Mouse (Mus musculus) kidney, adult 9 months (tissue): ENCODE results near the gene Tshz2.
"Not testable (repeated sequence)": the region's sequence is repeated elsewhere in the genome, so short reads cannot be mapped to it uniquely, and the experiment has no call there.

Experiments
- DNase-seq: peaks from one replicate; pipeline ENCODE4 v3.0.0; 2022

Tshz2 gene

GRCm38 (mm10) chr2:169761726-169762125, 128.9 kb downstream of the Tshz2 start:
- DNase-seq = no peak

DNA sequence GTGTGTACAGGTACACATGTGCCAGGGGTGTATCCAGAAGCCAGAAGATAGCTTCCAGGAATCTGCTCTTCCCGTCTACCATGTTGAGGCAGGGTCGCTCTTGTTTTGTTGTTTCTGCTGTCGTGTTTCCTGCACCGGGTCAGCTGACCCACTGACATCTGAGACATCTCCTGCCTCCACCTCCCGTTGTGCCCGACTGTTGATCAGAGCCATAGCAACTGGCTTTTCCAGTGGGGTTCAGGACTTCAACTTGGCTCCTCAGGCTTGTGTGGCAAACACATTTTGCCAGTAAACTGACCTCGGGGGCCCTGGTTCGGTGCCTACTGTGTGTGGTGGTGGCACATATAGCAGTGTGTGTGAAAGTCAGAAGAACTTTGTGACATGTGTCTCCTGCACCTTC, 129.5 kb downstream of the Tshz2 start:
- no peak for DNase-seq

DNA sequence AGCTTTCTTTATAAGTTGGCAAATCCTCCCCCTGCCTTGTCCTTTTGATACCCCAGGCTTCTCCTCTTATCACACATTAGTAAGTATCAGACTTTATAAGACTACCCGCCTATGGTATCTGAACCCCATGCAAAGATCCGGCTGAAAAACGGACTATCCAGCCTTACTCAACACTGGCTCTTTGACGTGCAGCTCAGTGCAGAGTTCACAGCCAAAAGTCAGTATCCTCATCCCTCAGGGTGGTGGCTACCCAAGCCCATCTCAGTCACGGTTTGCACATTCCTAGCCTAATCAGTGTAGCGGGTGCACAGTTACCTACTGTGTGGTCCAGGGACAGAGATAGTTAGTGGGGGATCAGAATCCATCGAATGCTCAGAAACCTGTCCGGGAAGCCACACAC, 130.9 kb downstream of the Tshz2 start:
- no peak for DNase-seq

DNA sequence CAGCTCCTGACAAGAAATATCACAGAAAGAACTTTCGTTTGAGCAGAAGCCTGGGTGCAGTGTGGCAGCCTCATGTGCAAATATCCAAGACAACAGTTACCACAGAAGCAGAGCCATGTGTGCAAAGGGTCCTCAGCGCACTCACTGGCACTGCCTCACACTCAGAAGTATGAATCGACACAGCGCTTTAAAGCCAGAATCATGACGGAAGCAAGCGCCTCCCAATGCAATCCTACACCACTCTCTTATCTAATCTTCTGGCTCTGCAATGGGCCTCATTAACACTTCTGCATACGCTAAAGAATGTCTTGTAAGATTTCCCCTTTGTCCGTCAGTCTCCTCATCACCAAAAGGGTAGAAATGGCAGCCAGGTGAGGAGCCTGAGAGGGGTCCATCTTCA, 133.4 kb downstream of the Tshz2 start:
- no peak for DNase-seq

GRCm38 (mm10) chr2:169767281-169767680, 134.5 kb downstream of the Tshz2 start:
- no peak for DNase-seq

DNA sequence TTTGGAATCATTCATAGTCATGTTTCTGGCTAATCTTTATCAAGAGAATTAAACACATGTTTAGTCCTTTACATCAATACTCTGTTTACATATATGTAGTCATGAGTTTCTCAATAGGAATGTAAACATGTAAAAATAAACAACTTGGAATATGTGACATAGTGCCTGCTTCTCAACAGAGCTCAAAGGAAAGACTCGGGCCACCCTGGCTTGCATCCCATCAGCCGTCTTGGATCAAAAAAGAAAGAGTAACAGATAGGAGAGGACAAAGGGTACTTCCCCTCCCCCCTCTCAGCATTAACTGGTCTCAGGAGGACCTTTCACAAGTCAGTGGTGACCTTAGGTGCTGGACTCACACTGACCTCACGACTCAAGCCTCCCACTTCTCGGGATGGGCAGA, 142.3 kb downstream of the Tshz2 start:
- no peak for DNase-seq

DNA sequence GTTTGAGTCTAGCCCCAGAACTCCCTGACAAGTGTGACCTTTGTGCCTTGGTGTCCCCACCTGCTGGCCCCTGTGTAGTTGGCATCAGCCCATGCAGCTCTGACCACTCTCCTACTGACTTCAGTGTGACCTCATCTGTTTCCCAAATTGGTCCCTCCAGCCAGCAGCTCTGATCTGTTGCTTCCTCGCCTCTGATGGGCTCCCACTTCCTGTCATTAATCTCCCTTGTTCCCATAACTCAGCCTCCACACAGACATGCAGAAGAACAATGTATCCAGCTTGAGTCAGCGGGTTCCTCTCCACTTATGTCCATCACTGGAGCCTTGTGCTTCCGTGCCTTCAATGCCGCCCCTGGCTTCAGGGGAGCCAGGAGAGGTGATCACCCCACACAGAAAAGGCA, 144.4 kb downstream of the Tshz2 start:
- DNase-seq = peak; percentile 73

- DNase-seq = peak; percentile 38
These were observed 145.0 kb downstream of the Tshz2 start for GRCm38 (mm10) chr2:169777764-169778163.

GRCm38 (mm10) chr2:169778740-169779345, 146.0 kb downstream of the Tshz2 start:
- no peak for DNase-seq

DNA sequence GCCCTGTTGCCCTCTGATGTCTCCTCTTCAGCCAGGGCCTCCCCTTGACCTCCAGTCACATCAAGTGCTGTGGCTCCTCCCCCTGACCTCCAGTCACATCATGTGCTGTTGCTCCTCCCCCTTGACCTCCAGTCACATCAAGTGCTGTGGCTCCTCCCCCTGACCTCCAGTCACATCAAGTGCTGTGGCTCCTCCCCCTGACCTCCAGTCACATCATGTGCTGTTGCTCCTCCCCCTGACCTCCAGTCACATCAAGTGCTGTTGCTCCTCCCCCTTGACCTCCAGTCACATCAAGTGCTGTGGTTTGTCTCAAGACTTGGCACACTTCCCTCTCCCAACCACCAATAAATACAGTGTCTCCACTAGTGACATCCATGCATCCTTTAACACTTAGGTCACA, 148.9 kb downstream of the Tshz2 start:
- DNase-seq = not testable (repeated sequence)

DNA sequence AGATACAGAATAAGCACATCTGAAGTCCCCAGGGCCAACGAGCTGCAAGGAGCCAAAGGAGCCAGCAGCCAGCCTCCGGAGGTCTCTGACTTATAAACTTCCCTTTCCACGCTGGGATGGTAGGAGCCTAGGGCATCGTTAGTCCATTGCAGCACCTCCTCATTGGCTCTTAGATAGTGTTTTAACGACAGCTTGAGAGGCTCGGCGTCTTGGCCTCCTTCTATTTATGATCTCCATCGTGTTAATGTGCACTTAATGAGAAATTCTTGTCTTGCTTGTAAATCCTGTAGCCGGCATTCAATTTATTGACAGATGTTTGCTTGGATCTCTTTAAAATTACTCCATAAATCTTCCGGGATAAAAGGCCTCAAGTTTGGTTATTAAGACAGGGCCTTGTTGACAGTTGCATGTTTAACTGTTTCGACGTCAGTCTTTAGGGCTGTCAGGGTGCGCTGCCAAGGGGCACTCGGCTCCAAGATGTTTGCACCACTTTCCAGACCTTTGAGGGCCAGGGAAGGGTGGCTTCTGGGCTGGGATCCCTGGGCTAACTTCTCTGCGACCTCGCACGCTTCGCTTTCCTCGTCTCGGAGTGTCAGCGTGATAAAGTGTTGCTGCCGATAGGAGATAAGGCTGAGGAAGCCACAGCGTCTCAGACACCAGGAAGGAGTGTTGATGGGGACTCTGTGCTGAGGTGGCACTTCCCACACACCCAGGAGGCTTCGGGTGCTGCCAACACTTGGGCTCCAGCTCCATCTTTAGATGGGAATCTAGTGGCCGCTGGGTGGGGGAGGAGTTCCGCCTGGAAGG, 150.3 kb downstream of the Tshz2 start:
- DNase-seq = peak; percentile 9

DNA sequence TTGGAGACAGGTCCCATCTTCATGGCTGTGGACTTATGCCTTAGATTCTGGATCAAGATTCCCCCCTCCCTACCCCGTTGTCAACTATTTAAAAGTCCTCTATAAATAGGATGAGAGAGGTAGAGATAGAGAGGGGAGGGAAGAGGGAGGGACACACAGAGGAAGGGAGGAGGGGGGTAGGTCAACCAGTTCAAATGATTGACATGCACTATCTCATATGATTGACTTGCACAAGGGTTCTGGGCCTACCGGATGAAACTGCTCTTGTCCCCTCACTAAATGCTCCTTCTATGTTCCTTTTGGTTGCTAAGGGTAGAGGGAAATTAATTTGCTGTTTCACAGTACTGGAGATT, 150.8 kb downstream of the Tshz2 start:
- no peak for DNase-seq

DNA sequence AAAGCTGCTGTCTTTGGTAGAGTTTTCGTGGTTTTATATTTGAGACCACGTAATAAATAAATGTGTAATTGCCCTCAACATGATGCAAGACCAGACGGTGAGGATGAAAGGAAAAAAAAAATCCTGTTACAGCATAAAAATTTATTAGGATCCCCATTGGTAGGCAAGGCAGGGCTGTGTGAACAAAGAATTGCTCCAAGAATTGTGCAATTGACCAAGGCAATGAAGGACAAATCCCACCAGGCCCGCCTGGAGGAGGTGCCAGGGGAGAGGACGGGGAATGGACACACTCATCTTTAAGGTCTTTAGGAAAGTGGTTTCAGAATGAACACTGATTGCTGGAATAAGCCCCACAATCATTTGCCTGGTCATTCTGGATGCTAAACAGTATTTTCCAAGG, 154.6 kb downstream of the Tshz2 start:
- no peak for DNase-seq

GRCm38 (mm10) chr2:169787906-169788305, 155.1 kb downstream of the Tshz2 start:
- no peak for DNase-seq

DNA sequence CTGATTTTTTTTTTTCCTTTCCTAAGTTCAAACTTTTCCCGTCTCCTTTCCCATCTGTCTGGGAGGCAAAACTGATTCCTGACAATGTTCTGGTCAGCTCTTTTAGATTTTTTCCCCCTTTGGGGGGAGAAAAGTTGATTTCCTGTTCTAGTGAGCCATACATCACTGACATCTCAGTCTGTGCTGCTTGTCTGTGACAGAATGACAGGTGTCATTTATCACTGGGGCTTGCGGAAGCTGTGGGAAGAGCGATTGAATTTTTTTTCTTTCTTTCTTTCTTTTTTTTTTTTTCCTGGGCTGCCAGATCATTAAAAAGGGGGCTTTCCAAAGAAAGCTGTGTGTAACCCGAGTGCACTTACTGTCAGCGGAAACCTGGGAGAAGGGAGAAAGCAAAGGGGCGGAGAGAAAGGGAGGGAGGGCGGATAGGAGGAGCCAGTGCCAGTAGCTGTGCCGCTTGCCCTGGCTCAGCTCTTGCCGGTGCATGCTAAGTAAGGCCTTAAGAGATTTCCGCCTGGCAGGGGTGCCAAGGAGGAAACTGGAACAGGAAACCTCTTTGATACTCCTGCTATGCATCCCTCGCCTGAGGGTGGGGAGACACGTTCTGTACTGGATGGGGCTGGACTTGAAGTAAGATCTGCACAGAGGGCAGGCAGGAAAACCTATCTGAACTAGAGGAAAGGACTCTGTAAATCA, 157.8 kb downstream of the Tshz2 start:
- DNase-seq = peak; percentile 80

DNA sequence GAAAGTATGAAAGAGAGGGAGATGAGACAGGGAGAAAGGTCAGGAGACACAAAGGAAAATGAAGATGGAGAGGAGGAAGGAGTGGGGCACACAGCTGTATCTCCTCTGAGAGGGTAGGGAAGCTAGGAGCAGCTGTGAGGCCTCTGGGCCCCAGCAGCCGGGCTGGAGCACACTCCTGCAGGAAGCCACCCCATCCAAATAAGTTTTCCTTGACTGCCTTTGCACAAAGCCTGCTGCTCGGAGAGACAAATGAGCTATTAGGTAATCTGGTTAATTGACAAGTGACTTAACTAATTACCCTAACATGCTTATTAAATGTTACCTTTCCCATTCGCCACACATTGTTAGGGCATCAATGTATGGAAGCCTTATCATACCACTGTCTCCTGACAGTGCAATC, 159.9 kb downstream of the Tshz2 start:
- no peak for DNase-seq

GRCm38 (mm10) chr2:169802241-169802640, 169.4 kb downstream of the Tshz2 start:
- no peak for DNase-seq

DNA sequence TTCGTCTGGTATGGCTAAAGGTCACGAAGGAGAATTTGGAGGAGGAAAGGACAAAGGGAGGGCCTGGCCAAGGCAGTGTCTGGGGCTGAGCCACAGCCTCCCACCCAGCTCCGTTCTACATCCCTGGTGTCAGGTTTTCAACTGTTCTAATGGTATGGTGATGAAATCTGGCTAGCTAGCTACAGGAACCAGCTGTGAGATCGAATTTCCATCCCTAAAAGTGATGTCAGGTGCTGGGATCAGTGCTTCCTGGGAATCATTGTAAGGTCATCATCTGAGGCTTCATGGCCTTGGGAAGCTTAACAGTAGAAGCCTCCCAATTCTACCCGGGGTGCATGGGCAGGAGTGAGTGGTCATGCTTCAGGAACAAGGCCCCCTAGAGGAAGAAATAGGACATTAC, 171.6 kb downstream of the Tshz2 start:
- DNase-seq = no peak

- no peak for DNase-seq
These were observed 172.7 kb downstream of the Tshz2 start for GRCm38 (mm10) chr2:169805545-169805944.

- no peak for DNase-seq
These were observed 178.8 kb downstream of the Tshz2 start for GRCm38 (mm10) chr2:169811589-169811988.

DNA sequence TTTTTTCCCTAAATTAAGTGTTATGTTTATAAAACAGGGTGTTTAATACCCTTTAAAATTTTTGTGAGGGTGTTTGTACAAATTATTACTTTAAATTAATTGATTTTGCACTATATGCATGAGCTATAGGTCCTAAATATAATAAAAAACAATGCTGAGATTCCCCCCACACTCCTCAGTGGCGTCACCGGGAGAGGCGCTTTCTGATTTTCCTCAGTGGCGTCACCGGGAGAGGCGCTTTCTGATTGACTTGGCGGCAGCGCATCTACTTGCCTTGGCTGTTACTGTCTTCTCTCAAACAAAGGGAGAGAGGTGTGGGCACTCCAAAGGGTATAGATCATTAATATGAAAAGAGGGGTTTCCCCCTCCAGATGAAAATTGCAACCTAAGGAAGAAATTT, 179.2 kb downstream of the Tshz2 start:
- no peak for DNase-seq

DNA sequence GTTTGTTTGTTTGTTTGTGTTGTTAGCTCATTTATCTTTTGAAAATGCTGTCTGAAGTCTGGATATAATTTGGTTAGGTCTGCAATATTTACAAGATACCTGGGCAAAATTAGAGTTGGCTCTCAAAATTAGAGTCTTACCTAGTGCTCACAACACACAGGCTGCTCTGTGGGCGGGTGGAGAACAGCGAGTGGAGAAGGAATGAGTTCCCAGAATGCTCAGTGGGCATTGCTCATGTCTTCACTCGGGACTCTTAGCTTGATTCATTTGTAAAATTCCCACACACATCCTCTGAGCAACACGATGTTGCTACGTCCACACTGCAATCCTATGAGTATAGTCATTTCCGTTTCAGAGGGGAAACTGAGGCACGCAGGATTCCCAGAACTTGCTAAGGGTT, 180.1 kb downstream of the Tshz2 start:
- DNase-seq = no peak

- DNase-seq = no peak
These were observed 181.5 kb downstream of the Tshz2 start for GRCm38 (mm10) chr2:169814351-169814750.

DNA sequence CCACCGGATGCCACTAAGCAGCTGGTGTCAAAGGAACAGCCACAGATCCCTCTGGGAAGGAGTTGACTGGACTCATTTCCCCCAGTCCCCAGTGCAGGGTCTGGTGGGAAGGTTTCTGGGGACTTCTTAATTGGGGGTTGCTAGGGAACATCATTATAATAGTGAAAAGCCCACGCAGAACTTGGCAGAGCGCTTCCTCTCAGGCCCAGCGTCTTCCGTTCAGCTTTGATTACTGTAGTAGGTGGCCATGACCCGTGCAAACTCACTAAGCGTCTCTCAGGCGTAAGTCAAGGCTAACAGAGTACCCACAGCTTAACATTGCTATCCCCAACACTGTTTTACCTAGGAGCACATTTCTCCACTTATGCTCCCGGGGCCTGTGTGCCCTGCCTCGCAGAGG, 181.9 kb downstream of the Tshz2 start:
- DNase-seq = no peak
